Mouse (Mus musculus) embryo, embryonic 11.5 days (tissue): ENCODE data around the gene Ap4m1.

ENCODE experiments used
- DNase-seq: peaks from one replicate; pipeline ENCODE4 v3.0.0-alpha.2; 2012; ENCODE audit warnings: low read depth, low spot score

Ap4m1 gene

GRCm38 (mm10) chr5:138171695-138172491 lies at the start of gene Ap4m1, which contains the start of gene Mcm7:
Gene Ap4m1 (plus strand): TSS chr5:138172002.
Gene Mcm7 (minus strand): TSS chr5:138172422.
- peak; percentile 92 for DNase-seq

- no peak for DNase-seq
Measured at GRCm38 (mm10) chr5:138132425-138133064, 39.3 kb upstream of the Ap4m1 start.

GRCm38 (mm10) chr5:138137257-138137656 lies 34.5 kb upstream of the Ap4m1 start:
- no peak for DNase-seq

GRCm38 (mm10) chr5:138137935-138138549 lies 33.8 kb upstream of the Ap4m1 start:
- DNase-seq, result no peak

- no peak for DNase-seq
Measured at GRCm38 (mm10) chr5:138138585-138138984, 33.2 kb upstream of the Ap4m1 start.

- no peak for DNase-seq
Measured at GRCm38 (mm10) chr5:138154390-138154789, 17.4 kb upstream of the Ap4m1 start.

GRCm38 (mm10) chr5:138155443-138155976 lies 16.3 kb upstream of the Ap4m1 start, which contains the start of gene Zfp113:
Gene Zfp113 (minus strand): TSS chr5:138155744.
- DNase-seq, result peak; percentile 90

- DNase-seq, result no peak
Measured at GRCm38 (mm10) chr5:138160224-138160762, 11.5 kb upstream of the Ap4m1 start.

- peak; percentile 80 for DNase-seq
Measured at GRCm38 (mm10) chr5:138160842-138161665, 10.7 kb upstream of the Ap4m1 start, which contains the start of gene Cops6. Gene Cops6 (plus strand): TSS chr5:138161071.

GRCm38 (mm10) chr5:138163046-138163445 lies 8.8 kb upstream of the Ap4m1 start:
- no peak for DNase-seq

GRCm38 (mm10) chr5:138163610-138164009 lies 8.2 kb upstream of the Ap4m1 start:
- DNase-seq, result no peak

GRCm38 (mm10) chr5:138165594-138165993 lies 6.2 kb upstream of the Ap4m1 start:
- no peak for DNase-seq

- DNase-seq, result peak; percentile 89
Measured at GRCm38 (mm10) chr5:138170936-138171561, 753 bp upstream of the Ap4m1 start.

GRCm38 (mm10) chr5:138173217-138173616 lies 1.4 kb downstream of the Ap4m1 start:
- DNase-seq, result no peak

- peak; percentile 85 for DNase-seq
Measured at GRCm38 (mm10) chr5:138186950-138187638, 15.3 kb downstream of the Ap4m1 start, which contains the start of the genes Taf6 and Cnpy4. Gene Taf6 (minus strand): TSS chr5:138187451. Gene Cnpy4 (plus strand): TSS chr5:138187485.

GRCm38 (mm10) chr5:138187661-138188306 lies 16.0 kb downstream of the Ap4m1 start:
- DNase-seq, result peak; percentile 67

- DNase-seq, result peak; percentile 79
Measured at GRCm38 (mm10) chr5:138193771-138194727, 22.2 kb downstream of the Ap4m1 start, which contains the start of gene Mblac1. Gene Mblac1 (plus strand): TSS chr5:138194314.
